Mouse (Mus musculus): ENCODE measurements at regions not wholly inside any gene's neighbourhood (a gene's known extent, or its start where the extent isn't known, plus 50 kb on each side); places are given as distances from the start of the nearest gene placed in this dataset.

DNA sequence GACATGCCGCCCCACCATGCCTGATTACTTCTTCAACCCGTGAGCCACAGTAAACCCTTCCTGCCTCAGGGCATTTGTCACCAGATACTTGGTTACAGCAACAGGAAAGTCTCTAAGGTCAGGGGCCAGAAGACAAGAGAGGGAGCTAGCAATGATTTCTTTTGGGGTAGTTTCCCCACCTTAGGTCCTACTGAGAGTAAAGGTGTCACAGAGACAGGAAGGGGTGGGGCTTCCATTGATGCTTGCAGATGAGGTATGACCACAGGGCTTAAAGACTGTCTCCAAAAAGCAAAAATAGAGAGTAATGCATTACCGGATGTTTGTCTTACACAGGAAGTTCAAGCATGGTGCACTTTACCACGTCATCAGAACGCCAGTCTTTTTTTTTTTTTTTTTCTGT is 98.8 kb upstream of the Irs2 start:
- no peak for TF ChIP-seq CTCF (IDR thresholded peaks at IDR 0.05; ENCODE audit: borderline replicate concordance, insufficient read depth, low read depth, low read length)
- no peak for TF ChIP-seq POLR2A (IDR thresholded peaks at IDR 0.05; ENCODE audit: borderline replicate concordance, insufficient read depth, low read length)

Data from cerebellum, adult 2 months (tissue).